Mouse (Mus musculus) heart, embryonic 12.5 days (tissue): ENCODE data around the gene Avil. TPM values are rescaled to one million over a fixed set of nuclear protein-coding genes. Genes with fewer than 3 reads are reported as not detected.
"Not testable (repeated sequence)": the region's sequence is repeated elsewhere in the genome, so short reads cannot be mapped to it uniquely, and the experiment has no call there.

Experiments
- ATAC-seq: fragments of 200-750 bp; cut with Nextera tagmentation; 2 replicates; pipeline ENCODE4 v1.8.0; 2017; ENCODE audit warnings: moderate TSS enrichment, moderate library complexity; ENCODE audit not compliant: insufficient number of reproducible peaks, low FRiP score
- H3K27ac ChIP-seq: fragments of 300-500 bp; sonication (generic); 2 replicates; pipeline ENCODE4 v1.5.1; 2016; ENCODE audit warnings: mild to moderate bottlenecking, moderate library complexity; ENCODE audit not compliant: poor library complexity, severe bottlenecking
- H3K27me3 ChIP-seq: fragments of 300-500 bp; sonication (generic); replicated peaks from 2 replicates; pipeline ENCODE4 v1.6.1; 2016; ENCODE audit warnings: mild to moderate bottlenecking, moderate library complexity
- H3K36me3 ChIP-seq: fragments of 300-500 bp; sonication (generic); 2 replicates; pipeline ENCODE4 v1.6.1; 2016; ENCODE audit warnings: mild to moderate bottlenecking, moderate library complexity
- H3K4me1 ChIP-seq: fragments of 300-500 bp; sonication (generic); replicated peaks from 2 replicates; pipeline ENCODE4 v1.6.1; 2016; ENCODE audit warnings: mild to moderate bottlenecking
- H3K4me2 ChIP-seq: fragments of 300-500 bp; sonication (generic); 2 replicates; pipeline ENCODE4 v1.6.1; 2016; ENCODE audit warnings: mild to moderate bottlenecking, moderate library complexity
- H3K4me3 ChIP-seq: fragments of 300-500 bp; sonication (generic); 2 replicates; pipeline ENCODE4 v1.5.1; 2016; ENCODE audit warnings: mild to moderate bottlenecking
- H3K9ac ChIP-seq: fragments of 300-500 bp; sonication (generic); 2 replicates; pipeline ENCODE4 v1.6.1; 2016; ENCODE audit warnings: mild to moderate bottlenecking, moderate library complexity
- H3K9me3 ChIP-seq: fragments of 300-500 bp; sonication (generic); replicated peaks from 2 replicates; pipeline ENCODE4 v1.6.1; 2016; ENCODE audit warnings: mild to moderate bottlenecking, moderate library complexity
- WGBS: fragments of 180-500 bp; shearing (Covaris S2); methylation state at CpG from one replicate; pipeline ENCODE4 v1.1.7; 2016; 5-methylcytosine and 5-hydroxymethylcytosine counted together
- polyA plus RNA-seq: library from polyadenylated mRNA; unstranded; fragments of >200 nt; fragmentation: Nextera tagmentation; extraction: Ambion mirVana; gene quantifications from 2 replicates; pipeline ENCODE4 v1.2.1, GENCODE M21; 2016

The Avil gene
- polyA plus RNA-seq, 1 experiment from 2014 or later, result 0.22 TPM

GRCm38 (mm10) chr10:127061085-127061484 lies 60.6 kb downstream of the Avil start:
- ATAC-seq, result no peak
- 47% methylated on average over 5 of the region's 5 CpGs for WGBS
- Histone ChIP-seq H3K9me3 (no peaks in the 10 kb centered on the region), H3K4me1 (peaks cover 33% of the 10 kb centered on the region), H3K36me3 (peaks cover 21% of the 10 kb centered on the region), H3K9ac (no peak overlapping the region), H3K27me3 (peaks cover 49% of the 10 kb centered on the region), H3K27ac (no peak overlapping the region), H3K4me2 (no peak overlapping the region), H3K4me3 (0 out of 2 replicates have a peak overlapping the region, but pooled peaks have one; percentile 78)

GRCm38 (mm10) chr10:127061513-127061912 lies 61.0 kb downstream of the Avil start:
- H3K4me3 ChIP-seq, result no peak overlapping the region
- H3K36me3 ChIP-seq, result peaks cover 24% of the 10 kb centered on the region
- WGBS, result 68% methylated on average over 2 of the region's 2 CpGs
- H3K4me2 ChIP-seq, result no peak overlapping the region
- H3K27me3 ChIP-seq, result peaks cover 45% of the 10 kb centered on the region
- H3K9ac ChIP-seq, result no peak overlapping the region
- peaks cover 33% of the 10 kb centered on the region for H3K4me1 ChIP-seq
- no peaks in the 10 kb centered on the region for H3K9me3 ChIP-seq
- ATAC-seq, result no peak
- H3K27ac ChIP-seq, result no peak overlapping the region

GRCm38 (mm10) chr10:127062101-127062500 lies 61.6 kb downstream of the Avil start:
- peaks cover 33% of the 10 kb centered on the region for H3K4me1 ChIP-seq
- H3K4me2 ChIP-seq, H3K4me3 ChIP-seq, ATAC-seq, H3K9ac ChIP-seq, H3K27ac ChIP-seq, H3K9me3 ChIP-seq: not testable (repeated sequence)
- peaks cover 28% of the 10 kb centered on the region for H3K36me3 ChIP-seq
- 72% methylated on average over 4 of the region's 4 CpGs for WGBS
- H3K27me3 ChIP-seq, result peaks cover 41% of the 10 kb centered on the region

GRCm38 (mm10) chr10:127062503-127062902 lies 62.0 kb downstream of the Avil start:
- Histone ChIP-seq H3K4me2 (no peak overlapping the region), H3K27me3 (peaks cover 37% of the 10 kb centered on the region), H3K36me3 (peaks cover 30% of the 10 kb centered on the region), H3K4me3 (no peak overlapping the region), H3K4me1 (peaks cover 33% of the 10 kb centered on the region), H3K9ac (no peak overlapping the region), H3K27ac (no peak overlapping the region), H3K9me3 (no peaks in the 10 kb centered on the region)
- 65% methylated on average over 5 of the region's 5 CpGs for WGBS
- ATAC-seq, result no peak

GRCm38 (mm10) chr10:127063239-127063872 lies 62.8 kb downstream of the Avil start, which contains the start of gene Cdk4:
Cdk4 (plus strand) TSS chr10:127063534.
- H3K4me3 ChIP-seq, result peak within 1 kb of the TSS; percentile 70
- WGBS, result under 1% methylated on average over 45 of the region's 46 CpGs
- peaks cover 33% of the 10 kb centered on the region for H3K27me3 ChIP-seq
- peak within 1 kb of the TSS; percentile 78 for H3K4me2 ChIP-seq
- peak within 1 kb of the TSS; percentile 78 for H3K27ac ChIP-seq
- peak within 1 kb of the TSS; percentile 91 for H3K9ac ChIP-seq
- H3K36me3 ChIP-seq, result peaks cover 38% of the 10 kb centered on the region
- H3K4me1 ChIP-seq, result peaks cover 35% of the 10 kb centered on the region
- H3K9me3 ChIP-seq, result no peaks in the 10 kb centered on the region
- ATAC-seq, result peak; percentile 95

- peaks cover 37% of the 10 kb centered on the region for H3K4me1 ChIP-seq
- H3K9ac ChIP-seq, result peak overlapping the region; percentile 91
- H3K4me2 ChIP-seq, result peak overlapping the region; percentile 78
- peaks cover 25% of the 10 kb centered on the region for H3K27me3 ChIP-seq
- ATAC-seq, result no peak
- peaks cover 43% of the 10 kb centered on the region for H3K36me3 ChIP-seq
- peak overlapping the region; percentile 70 for H3K4me3 ChIP-seq
- peak overlapping the region; percentile 78 for H3K27ac ChIP-seq
- WGBS, result 13% methylated on average over 37 of the region's 37 CpGs
- H3K9me3 ChIP-seq, result no peaks in the 10 kb centered on the region
Measured at GRCm38 (mm10) chr10:127063913-127064870, 63.7 kb downstream of the Avil start.

- peaks cover 9% of the 10 kb centered on the region for H3K27me3 ChIP-seq
- H3K36me3 ChIP-seq, result peaks cover 43% of the 10 kb centered on the region
- no peak overlapping the region for H3K27ac ChIP-seq
- H3K9ac ChIP-seq, result no peak overlapping the region
- peaks cover 29% of the 10 kb centered on the region for H3K4me1 ChIP-seq
- peak overlapping the region; percentile 28 for H3K4me2 ChIP-seq
- no peaks in the 10 kb centered on the region for H3K9me3 ChIP-seq
- no peak overlapping the region for H3K4me3 ChIP-seq
- 57% methylated on average over 9 of the region's 9 CpGs for WGBS
- ATAC-seq, result no peak
Measured at GRCm38 (mm10) chr10:127065981-127066380, 65.5 kb downstream of the Avil start.

- H3K4me2 ChIP-seq, result no peak overlapping the region
- ATAC-seq, result no peak
- WGBS, result 88% methylated on average over 14 of the region's 14 CpGs
- H3K27me3 ChIP-seq, result peaks cover 3% of the 10 kb centered on the region
- peaks cover 33% of the 10 kb centered on the region for H3K4me1 ChIP-seq
- no peaks in the 10 kb centered on the region for H3K9me3 ChIP-seq
- H3K36me3 ChIP-seq, result peaks cover 43% of the 10 kb centered on the region
- no peak overlapping the region for H3K9ac ChIP-seq
- H3K27ac ChIP-seq, result no peak overlapping the region
- H3K4me3 ChIP-seq, result no peak overlapping the region
Measured at GRCm38 (mm10) chr10:127066519-127067018, 66.1 kb downstream of the Avil start.

GRCm38 (mm10) chr10:127068360-127069038 lies 68.0 kb downstream of the Avil start:
- Histone ChIP-seq H3K36me3 (peaks cover 43% of the 10 kb centered on the region), H3K27me3 (no peaks in the 10 kb centered on the region), H3K4me1 (peaks cover 33% of the 10 kb centered on the region), H3K27ac (no peak overlapping the region), H3K9ac (peak overlapping the region; percentile 90), H3K4me3 (peak overlapping the region; percentile 86), H3K4me2 (peak overlapping the region; percentile 75), H3K9me3 (no peaks in the 10 kb centered on the region)
- ATAC-seq, result no peak
- WGBS, result 79% methylated on average over 9 of the region's 9 CpGs

GRCm38 (mm10) chr10:127069281-127070189 lies 69.0 kb downstream of the Avil start:
- peak overlapping the region; percentile 90 for H3K9ac ChIP-seq
- peak overlapping the region; percentile 75 for H3K4me2 ChIP-seq
- H3K4me3 ChIP-seq, result peak overlapping the region; percentile 86
- peaks cover 43% of the 10 kb centered on the region for H3K36me3 ChIP-seq
- ATAC-seq, result peak; percentile 24; the same call in 1 of the 2 replicates
- no peaks in the 10 kb centered on the region for H3K27me3 ChIP-seq
- 6% methylated on average over 30 of the region's 30 CpGs for WGBS
- H3K9me3 ChIP-seq, result no peaks in the 10 kb centered on the region
- peak overlapping the region; percentile 91 for H3K27ac ChIP-seq
- peaks cover 33% of the 10 kb centered on the region for H3K4me1 ChIP-seq
